Mouse (Mus musculus): ENCODE measurements around the gene Opn4. TPM values are rescaled to one million over a fixed set of nuclear protein-coding genes. Genes with fewer than 3 reads are reported as not detected.

Opn4 gene
- polyA plus RNA-seq, 2 experiments, result not detected

DNA sequence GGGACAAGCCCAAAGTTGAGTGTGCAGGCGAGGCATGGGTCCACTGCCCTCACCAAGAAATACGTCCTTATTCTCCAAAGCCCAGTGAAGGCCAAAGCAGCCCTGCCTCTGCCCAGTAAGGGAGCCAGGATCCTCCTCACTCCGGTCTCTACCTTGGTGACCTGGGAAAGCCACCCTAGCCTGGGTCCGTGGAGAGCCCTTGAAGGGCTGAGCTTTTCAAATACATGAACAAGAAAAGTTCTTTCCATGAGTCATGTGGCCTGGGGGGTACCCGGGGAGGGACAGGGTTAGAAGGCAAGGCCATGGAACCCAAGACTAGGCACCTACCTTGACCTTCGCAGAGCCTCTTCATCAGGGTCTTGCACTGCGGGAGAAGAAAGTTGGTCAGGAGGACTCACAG lies 33.4 kb downstream of the Opn4 start:
- no peak overlapping the region for H3K4me2 ChIP-seq (ENCODE audit: low read depth)
- DNase-seq (ENCODE audit: low read depth in 3 of 3, low spot score in 3 of 3) (no peak), ATAC-seq (ENCODE audit: insufficient read depth) (no peak)
- H3K9ac ChIP-seq (replicated peaks), result no peak overlapping the region
- no peak overlapping the region for H3K27ac ChIP-seq
- H3K27me3 ChIP-seq (ENCODE audit: control insufficient read depth, insufficient read depth, low read length), result no peaks in the 10 kb centered on the region
- H3K4me1 ChIP-seq (replicated peaks; ENCODE audit: control insufficient read depth in 2 of 2, insufficient read depth in 2 of 2, low read length in 1 of 2), result no peaks in the 10 kb centered on the region
- 75% methylated on average over 7 of the region's 7 CpGs for WGBS (ENCODE audit: insufficient replicate concordance)
- no peak for TF ChIP-seq EP300 (IDR thresholded peaks at IDR 0.05; ENCODE audit: low read depth)
- TF ChIP-seq CTCF (IDR thresholded peaks at IDR 0.05; ENCODE audit: low read depth), result no peak
- no peaks in the 10 kb centered on the region for H3K9me3 ChIP-seq (ENCODE audit: control insufficient read depth, low read length)
- no peak overlapping the region for H3K4me3 ChIP-seq (ENCODE audit: insufficient read depth in 1 of 2, low read depth in 2 of 2, low read length in 2 of 2)
- H3K36me3 ChIP-seq (replicated peaks; ENCODE audit: control insufficient read depth, insufficient read depth, low read depth), result no peaks in the 10 kb centered on the region

DNA sequence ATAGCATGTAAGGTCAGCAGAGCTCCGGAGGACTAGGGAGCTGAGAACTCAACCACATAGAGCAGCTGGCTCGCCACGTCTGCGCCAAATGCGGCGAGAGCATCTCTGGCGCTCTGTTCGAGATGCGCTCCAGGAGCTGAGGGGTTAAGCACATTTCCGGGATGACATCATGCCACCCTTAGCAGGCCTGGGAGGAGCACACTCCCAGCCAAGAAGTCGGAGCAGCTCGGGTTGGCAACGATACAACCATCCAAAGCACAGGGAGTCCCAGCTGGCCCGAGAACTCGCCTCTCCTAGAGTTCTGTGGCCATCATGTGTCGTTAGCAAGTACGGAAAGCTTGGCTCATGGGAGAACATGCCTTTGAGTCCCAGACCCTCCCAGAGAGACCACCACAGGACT lies 34.2 kb downstream of the Opn4 start:
- Histone ChIP-seq H3K4me1 (replicated peaks; ENCODE audit: control insufficient read depth in 2 of 2, insufficient read depth in 2 of 2, low read length in 1 of 2) (no peaks in the 10 kb centered on the region), H3K27ac (no peak overlapping the region), H3K4me2 (ENCODE audit: low read depth) (no peak overlapping the region), H3K9me3 (ENCODE audit: control insufficient read depth, low read length) (no peaks in the 10 kb centered on the region), H3K27me3 (ENCODE audit: control insufficient read depth, insufficient read depth, low read length) (no peaks in the 10 kb centered on the region), H3K4me3 (ENCODE audit: insufficient read depth in 1 of 2, low read depth in 2 of 2, low read length in 2 of 2) (no peak overlapping the region), H3K36me3 (replicated peaks; ENCODE audit: control insufficient read depth, insufficient read depth, low read depth) (no peaks in the 10 kb centered on the region), H3K9ac (replicated peaks) (no peak overlapping the region)
- TF ChIP-seq CTCF (IDR thresholded peaks at IDR 0.05; ENCODE audit: low read depth), result no peak
- no peak for TF ChIP-seq EP300 (IDR thresholded peaks at IDR 0.05; ENCODE audit: low read depth)
- ATAC-seq (ENCODE audit: insufficient read depth) (no peak), DNase-seq (ENCODE audit: low read depth in 3 of 3, low spot score in 3 of 3) (no peak)
- 55% methylated on average over 17 of the region's 17 CpGs for WGBS (ENCODE audit: insufficient replicate concordance)

DNA sequence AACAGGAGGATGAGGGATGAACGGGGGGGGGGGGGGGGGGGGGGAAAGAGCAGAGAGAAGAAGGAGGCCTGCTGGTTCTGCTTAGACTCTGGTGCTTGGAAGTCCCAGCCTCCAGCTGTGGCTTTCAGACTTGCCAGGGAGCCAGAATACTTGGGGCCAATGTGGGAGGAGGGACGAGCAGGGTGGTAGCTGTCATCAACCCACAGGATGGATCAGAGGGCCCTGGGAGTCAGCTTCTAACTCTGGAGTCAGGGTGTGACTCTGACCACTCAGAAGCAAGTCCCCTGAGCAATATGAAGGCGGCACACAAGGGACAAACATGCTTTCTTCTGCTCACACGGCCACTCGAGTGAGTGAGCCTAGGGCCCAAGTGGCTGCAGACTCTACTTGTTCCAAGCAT lies 35.3 kb downstream of the Opn4 start:
- no peak for DNase-seq (ENCODE audit: low read depth in 3 of 3, low spot score in 3 of 3)

DNA sequence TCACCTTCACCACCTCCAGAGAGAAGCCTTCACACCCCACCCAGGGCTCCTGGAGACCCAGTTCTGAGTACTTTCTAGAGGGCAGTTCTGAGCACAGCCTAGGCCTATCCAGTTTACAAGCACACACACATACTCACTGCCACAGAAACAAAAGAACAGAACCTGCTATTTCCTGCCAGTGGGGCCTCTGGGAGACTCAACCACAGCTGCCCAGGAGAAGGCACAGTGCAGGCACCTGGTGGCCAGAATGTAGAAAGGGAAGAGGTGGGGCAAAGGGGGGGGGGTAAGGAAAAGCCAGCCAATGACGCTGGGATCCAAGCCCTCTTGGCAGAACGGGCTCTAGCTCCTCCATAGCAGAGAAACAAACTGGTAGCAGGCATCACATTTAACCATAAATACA lies 37.5 kb downstream of the Opn4 start:
- Histone ChIP-seq H3K27ac (no peak overlapping the region), H3K27me3 (ENCODE audit: control insufficient read depth, insufficient read depth, low read length) (no peaks in the 10 kb centered on the region), H3K9me3 (ENCODE audit: control insufficient read depth, low read length) (no peaks in the 10 kb centered on the region), H3K4me3 (ENCODE audit: insufficient read depth in 1 of 2, low read depth in 2 of 2, low read length in 2 of 2) (no peak overlapping the region), H3K4me1 (replicated peaks; ENCODE audit: control insufficient read depth in 2 of 2, insufficient read depth in 2 of 2, low read length in 1 of 2) (no peaks in the 10 kb centered on the region), H3K9ac (replicated peaks) (no peak overlapping the region), H3K36me3 (replicated peaks; ENCODE audit: control insufficient read depth, insufficient read depth, low read depth) (no peaks in the 10 kb centered on the region), H3K4me2 (ENCODE audit: low read depth) (no peak overlapping the region)
- TF ChIP-seq EP300 (IDR thresholded peaks at IDR 0.05; ENCODE audit: low read depth), result no peak
- TF ChIP-seq CTCF (IDR thresholded peaks at IDR 0.05; ENCODE audit: low read depth), result no peak
- no peak for DNase-seq (ENCODE audit: low read depth in 3 of 3, low spot score in 3 of 3)
- WGBS (ENCODE audit: insufficient replicate concordance), result 14% methylated on average over 2 of the region's 2 CpGs
- ATAC-seq (ENCODE audit: insufficient read depth), result no peak

More for the DNA sequence above, 35.3 kb downstream of the Opn4 start:
- H3K4me2 ChIP-seq (ENCODE audit: low read depth), result no peak overlapping the region
- H3K9ac ChIP-seq (replicated peaks), result no peak overlapping the region
- no peak for ATAC-seq (ENCODE audit: insufficient read depth)
- 58% methylated on average over 5 of the region's 5 CpGs for WGBS (ENCODE audit: insufficient replicate concordance)
- no peak overlapping the region for H3K27ac ChIP-seq
- no peaks in the 10 kb centered on the region for H3K4me1 ChIP-seq (replicated peaks; ENCODE audit: control insufficient read depth in 2 of 2, insufficient read depth in 2 of 2, low read length in 1 of 2)
- H3K36me3 ChIP-seq (replicated peaks; ENCODE audit: control insufficient read depth, insufficient read depth, low read depth), result no peaks in the 10 kb centered on the region
- TF ChIP-seq CTCF (IDR thresholded peaks at IDR 0.05; ENCODE audit: low read depth), result no peak
- no peak for TF ChIP-seq EP300 (IDR thresholded peaks at IDR 0.05; ENCODE audit: low read depth)
- no peaks in the 10 kb centered on the region for H3K9me3 ChIP-seq (ENCODE audit: control insufficient read depth, low read length)
- no peak overlapping the region for H3K4me3 ChIP-seq (ENCODE audit: insufficient read depth in 1 of 2, low read depth in 2 of 2, low read length in 2 of 2)
- no peaks in the 10 kb centered on the region for H3K27me3 ChIP-seq (ENCODE audit: control insufficient read depth, insufficient read depth, low read length)

DNA sequence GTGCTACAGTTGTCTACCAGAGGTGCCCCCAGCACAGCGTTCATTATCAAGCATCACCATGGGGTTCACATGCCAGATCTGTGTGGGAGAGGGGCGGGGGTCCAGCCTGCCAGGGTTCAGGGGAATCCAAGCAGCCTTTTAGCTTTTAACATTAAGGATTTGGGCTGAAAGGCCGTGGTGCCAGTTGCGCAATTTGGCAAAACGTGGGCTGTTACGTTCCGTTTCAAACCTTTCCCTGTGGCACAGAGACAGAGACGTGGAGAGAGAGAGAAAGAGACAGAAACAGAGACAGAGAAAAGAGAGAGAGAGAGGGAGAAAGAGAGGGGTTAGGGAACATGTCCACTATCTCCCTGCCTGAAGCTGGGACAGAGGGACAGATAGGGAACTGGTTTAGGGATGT lies 38.3 kb downstream of the Opn4 start:
- no peaks in the 10 kb centered on the region for H3K36me3 ChIP-seq (replicated peaks; ENCODE audit: control insufficient read depth, insufficient read depth, low read depth)
- no peak for ATAC-seq (ENCODE audit: insufficient read depth)
- no peaks in the 10 kb centered on the region for H3K4me1 ChIP-seq (replicated peaks; ENCODE audit: control insufficient read depth in 2 of 2, insufficient read depth in 2 of 2, low read length in 1 of 2)
- no peaks in the 10 kb centered on the region for H3K27me3 ChIP-seq (ENCODE audit: control insufficient read depth, insufficient read depth, low read length)
- no peak for DNase-seq (ENCODE audit: low read depth in 3 of 3, low spot score in 3 of 3)
- TF ChIP-seq EP300 (IDR thresholded peaks at IDR 0.05; ENCODE audit: low read depth), result no peak
- TF ChIP-seq CTCF (IDR thresholded peaks at IDR 0.05; ENCODE audit: low read depth), result no peak
- H3K9me3 ChIP-seq (ENCODE audit: control insufficient read depth, low read length), result no peaks in the 10 kb centered on the region
- no peak overlapping the region for H3K4me2 ChIP-seq (ENCODE audit: low read depth)
- WGBS (ENCODE audit: insufficient replicate concordance), result 63% methylated on average over 8 of the region's 8 CpGs
- no peak overlapping the region for H3K4me3 ChIP-seq (ENCODE audit: insufficient read depth in 1 of 2, low read depth in 2 of 2, low read length in 2 of 2)
- no peak overlapping the region for H3K27ac ChIP-seq
- H3K9ac ChIP-seq (replicated peaks), result no peak overlapping the region

All from liver, embryonic 14.5 days (tissue).